Mouse (Mus musculus): ENCODE data around the gene Eif3f. TPM values are rescaled to one million over a fixed set of nuclear protein-coding genes. Genes with fewer than 3 reads are reported as not detected.

The Eif3f gene
- total and polyA plus RNA-seq, 2 experiments from 2014 or later, result 79.1 to 127 TPM

DNA sequence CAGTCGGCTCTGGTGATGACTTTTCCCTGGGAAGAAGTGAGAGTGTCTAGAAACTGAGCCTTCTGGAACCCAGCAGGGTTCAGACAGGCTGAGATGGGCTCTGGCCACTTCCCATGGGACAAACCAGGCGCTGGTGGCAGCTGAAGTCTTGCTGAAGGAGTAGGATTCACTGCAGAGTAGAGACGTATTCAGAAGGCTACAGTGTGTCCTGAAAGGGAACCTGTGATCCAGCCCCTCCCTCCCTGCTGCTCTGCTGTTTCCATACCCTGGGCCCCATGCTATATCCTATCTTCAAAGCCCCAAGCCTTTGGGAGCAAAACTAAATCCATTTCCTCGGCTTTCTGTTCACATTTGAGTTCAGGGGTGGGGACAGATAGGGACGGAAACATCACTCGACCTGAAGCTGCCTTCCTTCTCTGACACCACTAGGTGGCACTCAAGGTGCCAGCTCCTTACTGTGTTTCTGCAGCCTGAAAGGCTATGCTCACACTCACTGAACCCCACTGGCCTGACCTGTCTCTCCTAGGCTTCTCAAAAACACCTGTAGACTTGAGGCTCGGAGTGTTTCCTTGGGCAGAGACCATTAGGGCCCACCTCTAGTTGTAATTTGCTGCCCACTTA lies 32.6 kb downstream of the Eif3f start:
- no peak overlapping the region for H3K27ac ChIP-seq
- H3K9me3 ChIP-seq (ENCODE audit: low read length), result no peaks in the 10 kb centered on the region
- no peaks in the 10 kb centered on the region for H3K27me3 ChIP-seq (ENCODE audit: insufficient read depth, low read length)
- peaks cover 9% of the 10 kb centered on the region for H3K4me1 ChIP-seq (ENCODE audit: insufficient read depth, low read length)
- peak; percentile 93 for TF ChIP-seq CTCF (IDR thresholded peaks at IDR 0.05; ENCODE audit: low read depth)
- H3K4me2 ChIP-seq (ENCODE audit: low read depth, low read length), result peak overlapping the region; percentile 23; the same call in 1 of the 2 replicates
- H3K36me3 ChIP-seq (ENCODE audit: insufficient read depth, low read length), result no peaks in the 10 kb centered on the region
- no peak overlapping the region for H3K4me3 ChIP-seq (ENCODE audit: low read length)
- H3K9ac ChIP-seq (replicated peaks; ENCODE audit: low read length), result no peak overlapping the region
- DNase-seq (ENCODE audit: low spot score) (peak; percentile 83), ATAC-seq (peak; percentile 71)
- WGBS, result 26% methylated on average over 7 of the region's 7 CpGs

DNA sequence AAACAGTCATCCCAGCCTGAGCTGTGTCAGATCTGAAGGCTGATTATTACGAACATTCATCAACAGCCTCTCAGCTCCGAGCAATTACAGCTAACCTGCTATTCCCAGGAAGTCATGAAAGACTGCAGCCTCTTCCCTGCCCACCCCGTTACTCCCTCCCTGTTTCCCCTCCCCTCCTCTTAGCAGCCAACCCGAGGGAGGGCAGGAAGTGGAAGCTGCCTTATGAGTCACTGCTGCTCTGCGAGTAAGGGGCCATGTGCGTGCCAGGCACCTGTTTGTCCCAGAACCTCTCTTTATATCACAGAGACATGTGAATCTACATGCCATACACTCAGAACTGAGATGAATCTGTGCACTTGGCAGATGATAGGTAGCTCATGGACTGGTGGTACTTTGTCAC lies 34.0 kb downstream of the Eif3f start:
- ATAC-seq (no peak), DNase-seq (ENCODE audit: low spot score) (peak; percentile 15)

DNA sequence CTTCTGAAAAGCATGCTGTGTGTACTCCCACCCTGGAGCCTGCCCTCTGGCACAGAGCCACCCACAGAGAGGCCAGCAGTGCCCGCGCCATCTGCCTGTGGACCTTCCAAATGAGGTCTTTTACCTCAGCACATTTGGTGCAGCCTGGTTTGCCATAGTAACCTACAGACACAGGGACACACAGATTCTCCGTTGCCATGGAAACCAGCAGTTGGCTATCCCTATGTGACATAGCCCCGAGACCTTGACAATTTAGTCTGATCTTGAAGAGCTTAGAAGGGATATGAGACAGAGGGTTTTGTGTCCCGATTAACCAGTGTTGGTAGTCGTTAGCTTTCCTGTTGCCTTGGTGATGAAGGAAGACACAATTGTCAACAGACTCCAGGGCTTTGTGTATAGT lies 38.1 kb downstream of the Eif3f start:
- Histone ChIP-seq H3K27ac (peak overlapping the region; percentile 33), H3K4me1 (ENCODE audit: insufficient read depth, low read length) (peaks cover 17% of the 10 kb centered on the region), H3K27me3 (ENCODE audit: insufficient read depth, low read length) (no peaks in the 10 kb centered on the region), H3K4me2 (ENCODE audit: low read depth, low read length) (no peak overlapping the region), H3K9me3 (ENCODE audit: low read length) (no peaks in the 10 kb centered on the region), H3K9ac (replicated peaks; ENCODE audit: low read length) (no peak overlapping the region), H3K4me3 (ENCODE audit: low read length) (no peak overlapping the region), H3K36me3 (ENCODE audit: insufficient read depth, low read length) (no peaks in the 10 kb centered on the region)
- 24% methylated on average over 6 of the region's 6 CpGs for WGBS
- DNase-seq (ENCODE audit: low spot score), result peak; percentile 92
- ATAC-seq, result peak; percentile 92
- no peak; the same call in none of the 2 replicates for TF ChIP-seq CTCF (IDR thresholded peaks at IDR 0.05; ENCODE audit: low read depth)

More for the DNA sequence above, 34.0 kb downstream of the Eif3f start:
- H3K36me3 ChIP-seq (ENCODE audit: insufficient read depth, low read length), result no peaks in the 10 kb centered on the region
- no peak overlapping the region for H3K9ac ChIP-seq (replicated peaks; ENCODE audit: low read length)
- H3K4me2 ChIP-seq (ENCODE audit: low read depth, low read length), result no peak overlapping the region
- H3K9me3 ChIP-seq (ENCODE audit: low read length), result no peaks in the 10 kb centered on the region
- H3K27me3 ChIP-seq (ENCODE audit: insufficient read depth, low read length), result no peaks in the 10 kb centered on the region
- TF ChIP-seq CTCF (IDR thresholded peaks at IDR 0.05; ENCODE audit: low read depth), result no peak
- whole genome bisulfite sequencing, result 53% methylated on average over 6 of the region's 6 CpGs
- peaks cover 20% of the 10 kb centered on the region for H3K4me1 ChIP-seq (ENCODE audit: insufficient read depth, low read length)
- H3K4me3 ChIP-seq (ENCODE audit: low read length), result no peak overlapping the region
- H3K27ac ChIP-seq, result no peak overlapping the region

GRCm38 (mm10) chr7:108985934-108986708 lies 51.9 kb downstream of the Eif3f start:
- ATAC-seq, result no peak
- no peak for DNase-seq (ENCODE audit: low spot score)
- 96% methylated on average over 2 of the region's 3 CpGs for WGBS
- no peaks in the 10 kb centered on the region for H3K27me3 ChIP-seq (ENCODE audit: insufficient read depth, low read length)
- no peaks in the 10 kb centered on the region for H3K4me1 ChIP-seq (ENCODE audit: insufficient read depth, low read length)
- H3K27ac ChIP-seq, result no peak overlapping the region
- no peaks in the 10 kb centered on the region for H3K36me3 ChIP-seq (ENCODE audit: insufficient read depth, low read length)
- H3K9ac ChIP-seq (replicated peaks; ENCODE audit: low read length), result no peak overlapping the region
- no peak overlapping the region for H3K4me3 ChIP-seq (ENCODE audit: low read length)
- TF ChIP-seq CTCF (IDR thresholded peaks at IDR 0.05; ENCODE audit: low read depth), result no peak
- H3K9me3 ChIP-seq (ENCODE audit: low read length), result no peaks in the 10 kb centered on the region
- H3K4me2 ChIP-seq (ENCODE audit: low read depth, low read length), result no peak overlapping the region

GRCm38 (mm10) chr7:108991207-108991606 lies 57.0 kb downstream of the Eif3f start:
- WGBS, result 91% methylated on average over 9 of the region's 9 CpGs
- Histone ChIP-seq H3K36me3 (ENCODE audit: insufficient read depth, low read length) (no peaks in the 10 kb centered on the region), H3K27me3 (ENCODE audit: insufficient read depth, low read length) (no peaks in the 10 kb centered on the region), H3K9ac (replicated peaks; ENCODE audit: low read length) (no peak overlapping the region), H3K4me1 (ENCODE audit: insufficient read depth, low read length) (no peaks in the 10 kb centered on the region), H3K4me3 (ENCODE audit: low read length) (no peak overlapping the region), H3K27ac (no peak overlapping the region), H3K9me3 (ENCODE audit: low read length) (no peaks in the 10 kb centered on the region), H3K4me2 (ENCODE audit: low read depth, low read length) (no peak overlapping the region)
- no peak for DNase-seq (ENCODE audit: low spot score)
- TF ChIP-seq CTCF (IDR thresholded peaks at IDR 0.05; ENCODE audit: low read depth), result no peak
- ATAC-seq, result no peak

Other genes with a start within 250 kb of the Eif3f start
- not detected in 2 replicates for gene Olfr512, start 221.1 kb upstream of the Eif3f start, total RNA-seq (2014; rRNA removed)
- gene Olfr512, start 221.1 kb upstream of the Eif3f start, polyA plus RNA-seq (2015; fragmentation: Nextera tagmentation; extraction: Ambion mirVana), result not detected in 2 replicates
- not detected in 2 replicates for gene Olfr513, start 183.4 kb upstream of the Eif3f start, total RNA-seq (2014; rRNA removed)
- gene Olfr513, start 183.4 kb upstream of the Eif3f start, polyA plus RNA-seq (2015; fragmentation: Nextera tagmentation; extraction: Ambion mirVana), result not detected in 2 replicates
- gene Olfr514, start 108.4 kb upstream of the Eif3f start, total RNA-seq (2014; rRNA removed), result not detected in 2 replicates
- not detected in 2 replicates for gene Olfr514, start 108.4 kb upstream of the Eif3f start, polyA plus RNA-seq (2015; fragmentation: Nextera tagmentation; extraction: Ambion mirVana)
- gene Olfr516, start 83.9 kb upstream of the Eif3f start, total RNA-seq (2014; rRNA removed), result not detected in 2 replicates
- gene Olfr516, start 83.9 kb upstream of the Eif3f start, polyA plus RNA-seq (2015; fragmentation: Nextera tagmentation; extraction: Ambion mirVana), result not detected in 2 replicates
- not detected in 2 replicates for gene Olfr517, start 62.0 kb upstream of the Eif3f start, total RNA-seq (2014; rRNA removed)
- not detected in 2 replicates for gene Olfr517, start 62.0 kb upstream of the Eif3f start, polyA plus RNA-seq (2015; fragmentation: Nextera tagmentation; extraction: Ambion mirVana)
- not detected in 2 replicates for gene Olfr518, start 49.4 kb upstream of the Eif3f start, total RNA-seq (2014; rRNA removed)
- gene Olfr518, start 49.4 kb upstream of the Eif3f start, polyA plus RNA-seq (2015; fragmentation: Nextera tagmentation; extraction: Ambion mirVana), result not detected in 2 replicates
- gene Olfr519, start 40.0 kb upstream of the Eif3f start, total RNA-seq (2014; rRNA removed), result not detected in 2 replicates
- not detected in 2 replicates for gene Olfr519, start 40.0 kb upstream of the Eif3f start, polyA plus RNA-seq (2015; fragmentation: Nextera tagmentation; extraction: Ambion mirVana)
- gene Nlrp10, start 4.2 kb upstream of the Eif3f start, total RNA-seq (2014; rRNA removed), result not detected in 2 replicates
- gene Nlrp10, start 4.2 kb upstream of the Eif3f start, polyA plus RNA-seq (2015; fragmentation: Nextera tagmentation; extraction: Ambion mirVana), result 0.08 TPM in 1 of 2 replicates, not detected in the other
- gene Tub, start 15.9 kb downstream of the Eif3f start, total RNA-seq (2014; rRNA removed), result 134 and 142 TPM in 2 replicates
- gene Tub, start 15.9 kb downstream of the Eif3f start, polyA plus RNA-seq (2015; fragmentation: Nextera tagmentation; extraction: Ambion mirVana), result 29.7 and 32.7 TPM in 2 replicates
- 33.8 and 41.9 TPM in 2 replicates for gene Ric3, start 148.9 kb downstream of the Eif3f start, total RNA-seq (2014; rRNA removed)
- gene Ric3, start 148.9 kb downstream of the Eif3f start, polyA plus RNA-seq (2015; fragmentation: Nextera tagmentation; extraction: Ambion mirVana), result 40.0 and 41.0 TPM in 2 replicates
- gene Lmo1, start 240.8 kb downstream of the Eif3f start, total RNA-seq (2014; rRNA removed), result 53.0 and 83.8 TPM in 2 replicates
- gene Lmo1, start 240.8 kb downstream of the Eif3f start, polyA plus RNA-seq (2015; fragmentation: Nextera tagmentation; extraction: Ambion mirVana), result 45.5 and 48.4 TPM in 2 replicates